Mouse (Mus musculus): Measurements from ENCODE around the gene Zfp524.

- TF ChIP-seq CTCF (IDR thresholded peaks at IDR 0.05; ENCODE audit: low read depth, low read length) (no peak), TAL1 (conservative IDR thresholded peaks at IDR 0.05; ENCODE audit: low read depth, low read length) (no peak), POLR2AphosphoS5 (IDR thresholded peaks at IDR 0.05; ENCODE audit: insufficient replicate concordance, low read depth, low read length) (no peak), GATA1 (IDR thresholded peaks at IDR 0.05; ENCODE audit: borderline replicate concordance, low read length) (no peak)
Measured at GRCm38 (mm10) chr7:5060944-5061773, 46.9 kb downstream of the Zfp524 start.
